Mouse (Mus musculus) limb, embryonic 14.5 days (tissue): ENCODE data around the gene Slc44a5. TPM values are rescaled to one million over a fixed set of nuclear protein-coding genes. Genes with fewer than 3 reads are reported as not detected.

Source experiments
- ATAC-seq: fragments of 200-750 bp; cut with Nextera tagmentation; 2 replicates; pipeline ENCODE4 v1.8.0; 2017; ENCODE audit warnings: low read depth, moderate number of reproducible peaks, moderate TSS enrichment; ENCODE audit not compliant: low FRiP score
- DNase-seq: peaks from one replicate; pipeline ENCODE4 v3.0.0-alpha.2; 2015; ENCODE audit warnings: low spot score
- H3K27ac ChIP-seq: fragments of 300-500 bp; sonication (generic); replicated peaks from 2 replicates; pipeline ENCODE4 v1.5.1; 2014; ENCODE audit warnings: low read depth, mild to moderate bottlenecking, low read length, moderate library complexity, mixed read lengths
- H3K27me3 ChIP-seq: fragments of 300-500 bp; sonication (generic); 2 replicates; pipeline ENCODE4 v1.6.1; 2014; ENCODE audit warnings: low read length, mixed read lengths; ENCODE audit not compliant: control insufficient read depth, insufficient read depth
- H3K36me3 ChIP-seq: fragments of 300-500 bp; sonication (generic); 2 replicates; pipeline ENCODE4 v1.6.1; 2014; ENCODE audit warnings: mild to moderate bottlenecking, low read length, moderate library complexity, mixed read lengths; ENCODE audit not compliant: control insufficient read depth, insufficient read depth
- H3K4me1 ChIP-seq: fragments of 300-500 bp; sonication (generic); 2 replicates; pipeline ENCODE4 v1.6.1; 2014; ENCODE audit warnings: antibody characterized with exemption, low read length, mixed read lengths; ENCODE audit not compliant: control insufficient read depth, insufficient read depth
- H3K4me2 ChIP-seq: fragments of 300-500 bp; sonication (generic); replicated peaks from 2 replicates; pipeline ENCODE4 v1.6.1; 2014; ENCODE audit warnings: low read depth, mild to moderate bottlenecking, low read length, moderate library complexity; ENCODE audit not compliant: severe bottlenecking
- H3K4me3 ChIP-seq: fragments of 300-500 bp; sonication (generic); replicated peaks from 2 replicates; pipeline ENCODE4 v1.5.1; 2014; ENCODE audit warnings: low read length
- H3K9ac ChIP-seq: fragments of 300-500 bp; sonication (generic); 2 replicates; pipeline ENCODE4 v1.6.1; 2014; ENCODE audit warnings: mild to moderate bottlenecking, low read depth, low read length, moderate library complexity; ENCODE audit not compliant: severe bottlenecking
- H3K9me3 ChIP-seq: fragments of 300-500 bp; sonication (generic); 2 replicates; pipeline ENCODE4 v1.6.1; 2016; ENCODE audit warnings: low read length; ENCODE audit not compliant: control insufficient read depth
- POLR2A ChIP-seq: fragments of 200-500 bp; IDR thresholded peaks from 2 replicates; pipeline ENCODE4 v1.8.0; 2012; ENCODE audit warnings: inconsistent platforms, mild to moderate bottlenecking, moderate library complexity, borderline replicate concordance; ENCODE audit not compliant: insufficient read depth, insufficient read length; ENCODE audit errors: extremely low read depth
- WGBS: fragments of 180-500 bp; shearing (Covaris S2); extraction: QIAGEN DNeasy Blood & Tissue Kit; methylation state at CpG from one replicate; pipeline ENCODE4 v1.1.7; 2014; 5-methylcytosine and 5-hydroxymethylcytosine counted together
- polyA plus RNA-seq, 2 experiments: library from polyadenylated mRNA; depleted of rRNA in 1 of 2; stranded (reverse) in 1 of 2; unstranded in 1 of 2; fragments of >200 nt; fragmentation: Nextera tagmentation in 1 of 2; extraction: Ambion mirVana in 1 of 2; gene quantifications; 2 replicates each; pipeline versions ENCODE4 v1.2.1 to v1.2.3; 2012 to 2014

Gene Slc44a5
- polyA plus RNA-seq, 2 experiments = 1.5 to 2.8 TPM

DNA sequence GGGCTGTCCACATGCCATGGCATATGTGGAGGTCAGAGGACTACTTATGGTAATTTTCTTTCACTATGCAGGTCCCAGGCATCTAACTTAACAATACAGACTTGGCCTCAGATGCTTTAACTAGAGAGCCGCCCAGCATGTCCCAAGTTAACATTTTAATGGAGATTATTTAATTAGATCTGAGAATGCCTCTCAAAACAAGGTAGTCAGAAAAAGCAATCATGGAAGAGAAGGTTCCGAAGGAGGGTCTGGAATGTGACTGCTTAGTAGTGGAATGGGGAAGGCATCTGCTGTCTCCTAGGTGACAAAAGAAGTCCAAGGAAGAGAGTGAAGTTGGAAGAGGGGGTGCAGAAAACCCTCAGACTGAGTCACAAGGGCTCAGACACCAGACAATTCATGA lies 7.4 kb downstream of the Slc44a5 start:
- DNase-seq (no peak), ATAC-seq (no peak)
- no peak for TF ChIP-seq POLR2A
- Histone ChIP-seq H3K27ac (no peak overlapping the region), H3K4me1 (no peaks in the 10 kb centered on the region), H3K4me2 (no peak overlapping the region), H3K4me3 (no peak overlapping the region), H3K9me3 (no peaks in the 10 kb centered on the region), H3K27me3 (peaks cover 6% of the 10 kb centered on the region; the same call in 1 of the 2 replicates), H3K36me3 (no peaks in the 10 kb centered on the region), H3K9ac (no peak overlapping the region)
- 61% methylated on average over 2 of the region's 2 CpGs for WGBS

DNA sequence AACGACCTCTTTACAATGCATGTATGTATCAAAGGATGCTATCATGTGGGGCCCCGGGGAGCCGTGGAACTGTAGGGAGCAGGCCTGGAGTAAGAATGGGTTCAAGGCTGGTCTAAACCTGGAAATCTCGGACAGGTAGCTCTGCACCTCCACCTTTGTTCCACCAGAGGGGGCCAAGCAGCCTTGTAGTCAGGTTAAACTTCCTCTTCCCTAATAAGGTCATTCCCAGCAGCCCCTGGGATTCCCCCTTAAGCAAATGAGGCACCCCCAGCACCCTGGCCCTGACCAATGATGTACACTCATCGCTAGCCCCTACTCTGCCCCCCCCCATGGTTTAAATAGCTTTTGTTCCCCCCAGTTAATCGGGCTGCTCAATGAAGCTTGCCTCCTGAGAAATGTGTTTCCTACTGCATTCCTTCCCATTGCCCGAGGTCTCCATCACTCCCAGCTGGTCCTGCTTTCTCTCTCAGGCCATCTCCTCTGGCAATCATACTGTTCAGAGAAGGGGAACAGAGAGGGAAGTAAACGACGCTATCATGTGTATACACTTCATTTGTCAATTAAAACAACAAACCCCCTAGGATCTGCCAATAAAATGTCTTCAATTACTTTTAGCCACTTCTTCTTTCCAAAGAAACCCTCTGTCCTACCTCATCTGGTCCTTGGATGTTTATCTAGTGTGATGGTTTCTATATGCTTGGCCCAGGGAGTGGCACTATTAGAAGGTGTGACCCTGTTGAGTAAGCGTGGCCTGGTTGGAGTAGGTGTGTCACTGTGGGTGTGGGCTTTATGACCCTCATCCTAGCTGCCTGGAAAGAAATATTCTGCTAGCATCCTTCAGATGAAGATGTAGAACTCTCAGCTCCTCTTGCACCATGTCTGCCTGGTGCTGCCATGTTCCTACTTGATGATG lies 11.4 kb downstream of the Slc44a5 start:
- Histone ChIP-seq H3K27me3 (no peaks in the 10 kb centered on the region), H3K4me2 (no peak overlapping the region), H3K4me3 (no peak overlapping the region), H3K9ac (no peak overlapping the region), H3K27ac (no peak overlapping the region), H3K9me3 (no peaks in the 10 kb centered on the region), H3K36me3 (no peaks in the 10 kb centered on the region), H3K4me1 (no peaks in the 10 kb centered on the region)
- no peak for TF ChIP-seq POLR2A
- WGBS = 52% methylated on average over 10 of the region's 10 CpGs
- DNase-seq = no peak
- ATAC-seq = no peak

GRCm38 (mm10) chr3:153999797-154000528 lies 26.7 kb downstream of the Slc44a5 start:
- Histone ChIP-seq H3K4me2 (no peak overlapping the region), H3K9me3 (0 out of 2 replicates have a peak, but pooled peaks cover 3% of the 10 kb centered on the region), H3K27me3 (no peaks in the 10 kb centered on the region), H3K36me3 (no peaks in the 10 kb centered on the region), H3K4me3 (no peak overlapping the region), H3K9ac (no peak overlapping the region), H3K4me1 (no peaks in the 10 kb centered on the region), H3K27ac (no peak overlapping the region)
- no peak for TF ChIP-seq POLR2A
- 90% methylated on average over 5 of the region's 5 CpGs for WGBS
- ATAC-seq (no peak), DNase-seq (no peak)

GRCm38 (mm10) chr3:154001348-154001747 lies 28.1 kb downstream of the Slc44a5 start:
- DNase-seq = no peak
- Histone ChIP-seq H3K27me3 (no peaks in the 10 kb centered on the region), H3K4me1 (no peaks in the 10 kb centered on the region), H3K9me3 (0 out of 2 replicates have a peak, but pooled peaks cover 3% of the 10 kb centered on the region), H3K4me2 (no peak overlapping the region), H3K36me3 (no peaks in the 10 kb centered on the region), H3K9ac (no peak overlapping the region), H3K4me3 (no peak overlapping the region), H3K27ac (no peak overlapping the region)
- WGBS = 79% methylated on average over 5 of the region's 5 CpGs
- ATAC-seq = no peak
- TF ChIP-seq POLR2A = no peak

- Histone ChIP-seq H3K27me3 (no peaks in the 10 kb centered on the region), H3K9ac (no peak overlapping the region), H3K4me1 (no peaks in the 10 kb centered on the region), H3K4me3 (no peak overlapping the region), H3K4me2 (no peak overlapping the region), H3K36me3 (no peaks in the 10 kb centered on the region), H3K9me3 (no peaks in the 10 kb centered on the region), H3K27ac (no peak overlapping the region)
- WGBS = 94% methylated on average over 4 of the region's 4 CpGs
- no peak for ATAC-seq
- DNase-seq = no peak
- no peak for TF ChIP-seq POLR2A
These were observed 73.6 kb downstream of the Slc44a5 start for GRCm38 (mm10) chr3:154046876-154047275.
